Mouse (Mus musculus) midbrain, embryonic 14.5 days (tissue): ENCODE measurements around the gene Tmed2. TPM values are rescaled to one million over a fixed set of nuclear protein-coding genes. Genes with fewer than 3 reads are reported as not detected.

Source experiments
- ATAC-seq: fragments of 200-750 bp; cut with Nextera tagmentation; 2 replicates; pipeline ENCODE4 v1.8.0; 2017; ENCODE audit warnings: moderate number of reproducible peaks, moderate library complexity; ENCODE audit not compliant: low FRiP score, low TSS enrichment
- DNase-seq: peaks from one replicate; pipeline ENCODE4 v3.0.0-alpha.2; 2015
- H3K27ac ChIP-seq: fragments of 300-500 bp; sonication (generic); replicated peaks from 2 replicates; pipeline ENCODE4 v1.5.1; 2014; ENCODE audit warnings: mild to moderate bottlenecking, low read depth, low read length, moderate library complexity
- H3K27me3 ChIP-seq: fragments of 300-500 bp; sonication (generic); 2 replicates; pipeline ENCODE4 v1.6.1; 2014; ENCODE audit warnings: low read length, control low read depth, mixed read lengths; ENCODE audit not compliant: control insufficient read depth, insufficient read depth
- H3K36me3 ChIP-seq: fragments of 300-500 bp; sonication (generic); 2 replicates; pipeline ENCODE4 v1.6.1; 2014; ENCODE audit warnings: low read length, control low read depth; ENCODE audit not compliant: control insufficient read depth, insufficient read depth
- H3K4me1 ChIP-seq: fragments of 300-500 bp; sonication (generic); 2 replicates; pipeline ENCODE4 v1.6.1; 2014; ENCODE audit warnings: mild to moderate bottlenecking, antibody characterized with exemption, low read length, control low read depth; ENCODE audit not compliant: control insufficient read depth, insufficient read depth
- H3K4me2 ChIP-seq: fragments of 300-500 bp; sonication (generic); 2 replicates; pipeline ENCODE4 v1.6.1; 2014; ENCODE audit warnings: mild to moderate bottlenecking, low read length, moderate library complexity
- H3K4me3 ChIP-seq: fragments of 300-500 bp; sonication (generic); replicated peaks from 2 replicates; pipeline ENCODE4 v1.5.1; 2014; ENCODE audit warnings: low read depth, low read length
- H3K9ac ChIP-seq: fragments of 300-500 bp; sonication (generic); replicated peaks from 2 replicates; pipeline ENCODE4 v1.6.1; 2014; ENCODE audit warnings: mild to moderate bottlenecking, low read length, moderate library complexity
- H3K9me3 ChIP-seq: fragments of 300-500 bp; sonication (generic); 2 replicates; pipeline ENCODE4 v1.6.1; 2016; ENCODE audit warnings: low read length, control low read depth, mixed read lengths; ENCODE audit not compliant: control insufficient read depth
- WGBS: fragments of 180-500 bp; shearing (Covaris S2); extraction: QIAGEN DNeasy Blood & Tissue Kit; methylation state at CpG from one replicate; pipeline ENCODE4 v1.1.7; 2014; 5-methylcytosine and 5-hydroxymethylcytosine counted together
- polyA plus RNA-seq: library from polyadenylated mRNA; unstranded; fragments of >200 nt; fragmentation: Nextera tagmentation; extraction: Ambion mirVana; gene quantifications from 2 replicates; pipeline ENCODE4 v1.2.1, GENCODE M21; 2014

Gene Tmed2
- polyA plus RNA-seq, 1 experiment from 2014 or later = 369 TPM

GRCm38 (mm10) chr5:124530655-124531582, 9.6 kb upstream of the Tmed2 start, which contains the start of gene Rilpl1:
Gene Rilpl1 (minus strand): TSS chr5:124531391.
- Histone ChIP-seq H3K4me1 (peaks cover 16% of the 10 kb centered on the region), H3K27me3 (no peaks in the 10 kb centered on the region), H3K4me2 (peak within 1 kb of the TSS; percentile 67), H3K9me3 (no peaks in the 10 kb centered on the region), H3K36me3 (no peaks in the 10 kb centered on the region), H3K27ac (peak within 1 kb of the TSS; percentile 77), H3K4me3 (peak within 1 kb of the TSS; percentile 70), H3K9ac (peak within 1 kb of the TSS; percentile 65)
- 1% methylated on average over 82 of the region's 96 CpGs for WGBS
- ATAC-seq (peak; percentile 93), DNase-seq (peak; percentile 93)

GRCm38 (mm10) chr5:124531583-124531930, 8.9 kb upstream of the Tmed2 start:
- peak overlapping the region; percentile 67 for H3K4me2 ChIP-seq
- H3K4me3 ChIP-seq = peak overlapping the region; percentile 70
- DNase-seq = no peak
- ATAC-seq = no peak; the same call in 1 of the 2 replicates
- peak overlapping the region; percentile 77 for H3K27ac ChIP-seq
- H3K27me3 ChIP-seq = no peaks in the 10 kb centered on the region
- 9% methylated on average over 14 of the region's 14 CpGs for WGBS
- H3K36me3 ChIP-seq = no peaks in the 10 kb centered on the region
- H3K9me3 ChIP-seq = no peaks in the 10 kb centered on the region
- H3K4me1 ChIP-seq = peaks cover 16% of the 10 kb centered on the region
- peak overlapping the region; percentile 65 for H3K9ac ChIP-seq

GRCm38 (mm10) chr5:124532451-124532850, 8.0 kb upstream of the Tmed2 start:
- peaks cover 16% of the 10 kb centered on the region for H3K4me1 ChIP-seq
- H3K9me3 ChIP-seq = no peaks in the 10 kb centered on the region
- ATAC-seq (no peak), DNase-seq (peak; percentile 4)
- H3K27ac ChIP-seq = no peak overlapping the region
- H3K4me3 ChIP-seq = no peak overlapping the region
- H3K36me3 ChIP-seq = no peaks in the 10 kb centered on the region
- WGBS = 34% methylated on average over 7 of the region's 7 CpGs
- H3K27me3 ChIP-seq = no peaks in the 10 kb centered on the region
- H3K9ac ChIP-seq = no peak overlapping the region
- H3K4me2 ChIP-seq = no peak overlapping the region

DNA sequence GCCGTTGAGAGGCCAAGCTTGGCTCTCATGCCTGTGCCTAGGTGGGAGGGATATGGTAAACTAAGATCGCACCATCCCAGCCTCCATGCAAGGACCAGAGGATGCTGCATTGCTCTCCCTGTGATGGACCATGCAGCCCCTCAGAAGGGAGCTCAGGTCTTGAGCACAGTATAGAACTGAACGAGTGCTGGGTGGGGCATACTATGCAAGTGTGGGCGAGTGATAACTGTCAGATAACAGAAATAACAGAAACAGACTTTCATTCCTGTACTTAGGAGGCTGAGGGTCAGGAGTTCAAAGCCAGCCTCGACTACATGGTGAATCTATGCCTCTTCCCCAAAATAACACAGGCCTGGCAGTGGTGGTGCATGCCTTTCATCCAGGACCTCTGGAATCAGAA, 5.5 kb upstream of the Tmed2 start:
- peaks cover 5% of the 10 kb centered on the region; the same call in 1 of the 2 replicates for H3K4me1 ChIP-seq

GRCm38 (mm10) chr5:124536776-124537175, 3.7 kb upstream of the Tmed2 start:
- Histone ChIP-seq H3K27me3 (no peaks in the 10 kb centered on the region), H3K27ac (no peak overlapping the region), H3K9me3 (no peaks in the 10 kb centered on the region), H3K9ac (peak overlapping the region; percentile 12; the same call in 1 of the 2 replicates), H3K4me2 (peak overlapping the region; percentile 40), H3K36me3 (no peaks in the 10 kb centered on the region), H3K4me3 (no peak overlapping the region), H3K4me1 (peaks cover 3% of the 10 kb centered on the region)
- DNase-seq (peak; percentile 28), ATAC-seq (no peak)
- 4% methylated on average over 17 of the region's 17 CpGs for WGBS

More for the DNA sequence above, 5.5 kb upstream of the Tmed2 start:
- ATAC-seq (no peak), DNase-seq (no peak)
- no peaks in the 10 kb centered on the region for H3K9me3 ChIP-seq
- H3K9ac ChIP-seq = no peak overlapping the region
- H3K27me3 ChIP-seq = no peaks in the 10 kb centered on the region
- H3K4me3 ChIP-seq = no peak overlapping the region
- WGBS = 74% methylated on average over 5 of the region's 5 CpGs
- H3K27ac ChIP-seq = no peak overlapping the region
- H3K4me2 ChIP-seq = no peak overlapping the region
- no peaks in the 10 kb centered on the region for H3K36me3 ChIP-seq

DNA sequence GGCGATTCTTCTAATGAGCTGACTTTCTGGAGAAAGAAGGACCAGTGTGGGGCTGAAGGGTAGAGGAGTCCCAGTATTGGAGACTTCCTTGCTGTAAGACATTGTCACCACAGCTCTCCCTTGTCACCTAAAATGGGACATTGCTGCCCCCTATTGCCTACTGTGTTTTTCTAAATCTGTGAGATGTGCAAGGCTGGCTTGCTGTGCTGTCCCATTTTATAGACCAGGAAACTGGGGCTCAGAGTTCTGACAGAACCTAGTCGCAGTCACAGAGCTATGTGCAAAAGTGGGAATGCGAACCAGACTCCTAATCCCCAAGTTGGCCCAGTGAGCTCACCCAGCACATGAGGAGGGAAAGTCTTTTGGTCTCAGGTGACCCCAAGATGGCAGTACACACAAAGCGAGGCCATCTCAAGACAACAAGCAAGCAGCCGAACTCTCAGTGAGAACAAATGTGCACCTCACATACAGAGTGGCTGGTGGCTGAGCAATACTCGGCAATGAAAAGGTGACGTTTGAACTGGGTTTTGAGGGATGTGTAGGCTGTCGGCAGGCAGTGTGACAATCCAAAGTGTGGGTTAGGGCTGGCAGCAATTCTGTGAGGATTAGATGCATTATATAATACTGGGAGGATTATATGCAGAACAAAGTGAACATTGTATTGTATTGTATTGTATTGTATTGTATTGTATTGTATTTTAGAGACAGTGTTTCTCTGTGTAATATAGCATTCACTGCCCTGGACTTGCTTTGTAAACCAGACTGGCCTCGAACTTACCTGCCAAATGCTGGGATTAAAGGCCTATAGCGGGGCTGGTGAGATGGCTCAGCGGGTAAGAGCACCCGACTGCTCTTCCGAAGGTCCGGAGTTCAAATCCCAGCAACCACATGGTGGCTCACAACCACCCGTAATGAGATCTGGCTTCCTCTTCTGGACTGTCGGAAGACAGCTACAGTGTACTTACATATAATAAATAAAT, 1.4 kb upstream of the Tmed2 start:
- H3K36me3 ChIP-seq = peaks cover 13% of the 10 kb centered on the region
- no peak overlapping the region for H3K4me2 ChIP-seq
- 77% methylated on average over 16 of the region's 16 CpGs for WGBS
- no peaks in the 10 kb centered on the region for H3K27me3 ChIP-seq
- no peak overlapping the region for H3K27ac ChIP-seq
- ATAC-seq (no peak), DNase-seq (peak; percentile 54)
- peaks cover 7% of the 10 kb centered on the region for H3K4me1 ChIP-seq
- no peak overlapping the region for H3K4me3 ChIP-seq
- no peak overlapping the region for H3K9ac ChIP-seq
- no peaks in the 10 kb centered on the region for H3K9me3 ChIP-seq

- Histone ChIP-seq H3K4me1 (peaks cover 7% of the 10 kb centered on the region), H3K4me2 (peak overlapping the region; percentile 38), H3K27ac (peak overlapping the region; percentile 66; the same call in 1 of the 2 replicates), H3K36me3 (peaks cover 21% of the 10 kb centered on the region), H3K4me3 (peak overlapping the region; percentile 86; the same call in 1 of the 2 replicates), H3K27me3 (no peaks in the 10 kb centered on the region), H3K9me3 (no peaks in the 10 kb centered on the region), H3K9ac (no peak overlapping the region)
- no peak for DNase-seq
- 74% methylated on average over 4 of the region's 4 CpGs for WGBS
- no peak for ATAC-seq
Measured at GRCm38 (mm10) chr5:124539905-124540304, 590 bp upstream of the Tmed2 start.

- peak overlapping the region; percentile 71 for H3K4me2 ChIP-seq
- no peaks in the 10 kb centered on the region for H3K9me3 ChIP-seq
- peak overlapping the region; percentile 86 for H3K4me3 ChIP-seq
- peak overlapping the region; percentile 76 for H3K9ac ChIP-seq
- WGBS = under 1% methylated on average over 71 of the region's 89 CpGs
- H3K4me1 ChIP-seq = peaks cover 7% of the 10 kb centered on the region
- H3K36me3 ChIP-seq = peaks cover 30% of the 10 kb centered on the region
- H3K27me3 ChIP-seq = no peaks in the 10 kb centered on the region
- DNase-seq (peak; percentile 75), ATAC-seq (peak; percentile 71)
- H3K27ac ChIP-seq = peak overlapping the region; percentile 74
Measured at GRCm38 (mm10) chr5:124540905-124541601, 558 bp downstream of the Tmed2 start.
